Mouse (Mus musculus): Measurements from ENCODE around the gene Afap1. TPM values are rescaled to one million over a fixed set of nuclear protein-coding genes. Genes with fewer than 3 reads are reported as not detected.

The Afap1 gene
- 1 to 10 TPM; 7.4 to 8.3 TPM for total RNA-seq (2021)
- long read RNA-seq, experiment 1, result 0 reads
- long read RNA-seq, experiment 2, full-length matches to known transcripts, result 2 of 2 reads
- long read RNA-seq, experiment 2, partial matches to known transcripts, result 0 of 2 reads
- long read RNA-seq, experiment 2, other reads (novel, unspliced or antisense), result 0 of 2 reads

- peak; percentile 100 for DNase-seq
- TF ChIP-seq CTCF (IDR thresholded peaks at IDR 0.05), result no peak
- peak within 1 kb of the TSS; percentile 89 for H3K4me3 ChIP-seq
- intact Hi-C loops (cut with DNase I), result no loop called here
- H3K27ac ChIP-seq, result peak within 1 kb of the TSS; percentile 94
Measured at GRCm38 (mm10) chr5:35893093-35893804, at the start of gene Afap1. Afap1 (plus strand) TSS chr5:35893319.

DNA sequence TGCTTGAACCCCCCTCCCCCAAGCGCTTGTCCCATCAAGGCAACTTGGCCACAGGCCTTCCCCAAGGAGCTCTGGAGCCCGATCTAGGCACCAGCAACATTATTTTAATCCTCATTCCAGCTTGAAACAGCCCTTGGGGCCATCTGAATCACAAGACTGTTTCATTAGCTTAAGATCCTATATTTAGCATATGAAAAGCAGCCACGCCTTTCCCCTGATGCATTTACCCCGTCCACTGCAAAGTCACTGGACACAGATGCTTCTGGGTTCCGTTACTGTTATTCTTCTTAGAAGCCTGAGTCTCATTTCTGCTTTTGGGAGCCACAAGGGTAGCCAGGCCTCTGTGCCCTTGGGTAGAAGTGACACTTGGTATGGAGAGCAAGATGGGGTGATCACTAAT is 41.6 kb upstream of the Afap1 start:
- no peak for DNase-seq
- peak overlapping the region; percentile 38 for H3K27ac ChIP-seq
- H3K4me3 ChIP-seq, result no peak overlapping the region
- intact Hi-C loops (cut with DNase I), result loop anchor here (10.0 kb wide), 1 partner anchor 257 kb away; no protein-coding TSS in a partner anchor
- no peak for TF ChIP-seq CTCF (IDR thresholded peaks at IDR 0.05)

- intact Hi-C loops (cut with DNase I), result loop anchor here (10.0 kb wide), 1 partner anchor 259 kb away; no protein-coding TSS in a partner anchor
- no peak for TF ChIP-seq CTCF (IDR thresholded peaks at IDR 0.05)
- Histone ChIP-seq H3K4me3 (no peak overlapping the region), H3K27ac (no peak overlapping the region)
- DNase-seq, result no peak
Measured at GRCm38 (mm10) chr5:35853463-35853862, 39.7 kb upstream of the Afap1 start.

DNA sequence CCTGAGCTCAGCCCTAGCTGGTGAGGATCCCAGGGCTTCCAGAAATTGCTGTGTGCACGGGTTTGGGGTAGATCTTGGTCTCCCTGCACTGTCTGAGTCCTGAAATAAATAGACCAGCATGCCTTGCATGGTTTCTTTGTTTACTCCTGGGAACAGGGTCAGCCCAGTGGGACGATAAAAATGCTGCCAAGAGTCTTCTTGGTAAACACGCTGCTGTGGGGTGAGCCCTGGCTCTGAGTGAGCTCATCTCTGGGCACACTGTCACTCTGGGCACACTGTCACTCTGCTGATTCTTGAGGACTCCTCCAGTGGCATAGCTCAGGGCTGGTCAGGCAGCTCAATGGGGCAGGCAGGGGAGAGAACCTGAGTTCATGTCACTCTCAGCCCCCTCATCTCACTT is 36.9 kb upstream of the Afap1 start:
- peak; percentile 71 for DNase-seq
- H3K4me3 ChIP-seq, result no peak overlapping the region
- H3K27ac ChIP-seq, result peak overlapping the region; percentile 80
- intact Hi-C loops (cut with DNase I), result loop anchor here (5.0 to 10.0 kb wide), 2 partner anchors 154 to 261 kb away; no protein-coding TSS in a partner anchor
- TF ChIP-seq CTCF (IDR thresholded peaks at IDR 0.05), result no peak

GRCm38 (mm10) chr5:35858069-35858468 is 35.0 kb upstream of the Afap1 start:
- Histone ChIP-seq H3K27ac (0 out of 2 replicates have a peak overlapping the region, but pooled peaks have one; percentile 10), H3K4me3 (no peak overlapping the region)
- intact Hi-C loops (cut with DNase I), result loop anchor here (2.0 to 10.0 kb wide), 3 partner anchors 63 to 263 kb away; no protein-coding TSS in a partner anchor
- TF ChIP-seq CTCF (IDR thresholded peaks at IDR 0.05), result peak; percentile 85
- DNase-seq, result peak; percentile 75

GRCm38 (mm10) chr5:35861456-35861855 is 31.7 kb upstream of the Afap1 start:
- TF ChIP-seq CTCF (IDR thresholded peaks at IDR 0.05), result no peak
- peak; percentile 67 for DNase-seq
- Histone ChIP-seq H3K27ac (no peak overlapping the region), H3K4me3 (no peak overlapping the region)
- intact Hi-C loops (cut with DNase I), result no loop called here

DNA sequence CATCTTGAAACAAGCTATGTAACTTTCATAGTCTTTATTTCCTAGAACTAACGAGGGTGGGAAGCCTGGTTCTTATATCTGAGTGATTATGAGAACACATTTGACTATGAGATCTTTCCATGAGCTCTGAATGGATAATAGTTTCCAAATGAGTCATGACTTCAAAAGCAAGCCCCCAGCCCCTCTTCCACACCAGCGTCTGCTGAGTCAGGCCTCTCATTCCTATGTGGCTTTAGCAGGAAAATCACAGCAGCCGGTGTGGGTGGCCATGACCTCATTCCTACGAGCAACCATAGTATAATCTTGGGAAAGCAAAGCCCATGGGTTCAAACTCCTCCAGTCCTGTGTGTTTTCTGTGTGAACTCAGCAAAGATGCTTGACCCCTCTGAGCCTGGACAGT is 23.1 kb upstream of the Afap1 start:
- TF ChIP-seq CTCF (IDR thresholded peaks at IDR 0.05), result no peak
- intact Hi-C loops (cut with DNase I), result loop anchor here (5.0 kb wide), 1 partner anchor 102 kb away; no protein-coding TSS in a partner anchor
- DNase-seq, result no peak
- no peak overlapping the region for H3K27ac ChIP-seq
- no peak overlapping the region for H3K4me3 ChIP-seq

- TF ChIP-seq CTCF (IDR thresholded peaks at IDR 0.05), result peak; percentile 90
- no peak overlapping the region for H3K27ac ChIP-seq
- peak; percentile 77 for DNase-seq
- intact Hi-C loops (cut with DNase I), result loop anchor here (5.0 kb wide), 1 partner anchor 102 kb away; no protein-coding TSS in a partner anchor
- no peak overlapping the region for H3K4me3 ChIP-seq
Measured at GRCm38 (mm10) chr5:35870408-35871012, 22.6 kb upstream of the Afap1 start.

GRCm38 (mm10) chr5:35873382-35873781 is 19.7 kb upstream of the Afap1 start:
- no peak for DNase-seq
- no peak overlapping the region for H3K4me3 ChIP-seq
- H3K27ac ChIP-seq, result no peak overlapping the region
- no peak for TF ChIP-seq CTCF (IDR thresholded peaks at IDR 0.05)
- intact Hi-C loops (cut with DNase I), result loop anchor here (5.0 kb wide), 1 partner anchor 99 kb away; no protein-coding TSS in a partner anchor

- intact Hi-C loops (cut with DNase I), result no loop called here
- no peak for TF ChIP-seq CTCF (IDR thresholded peaks at IDR 0.05)
- Histone ChIP-seq H3K4me3 (peak overlapping the region; percentile 49), H3K27ac (peak overlapping the region; percentile 69)
- DNase-seq, result peak; percentile 79
Measured at GRCm38 (mm10) chr5:35876236-35876635, 16.9 kb upstream of the Afap1 start.

DNA sequence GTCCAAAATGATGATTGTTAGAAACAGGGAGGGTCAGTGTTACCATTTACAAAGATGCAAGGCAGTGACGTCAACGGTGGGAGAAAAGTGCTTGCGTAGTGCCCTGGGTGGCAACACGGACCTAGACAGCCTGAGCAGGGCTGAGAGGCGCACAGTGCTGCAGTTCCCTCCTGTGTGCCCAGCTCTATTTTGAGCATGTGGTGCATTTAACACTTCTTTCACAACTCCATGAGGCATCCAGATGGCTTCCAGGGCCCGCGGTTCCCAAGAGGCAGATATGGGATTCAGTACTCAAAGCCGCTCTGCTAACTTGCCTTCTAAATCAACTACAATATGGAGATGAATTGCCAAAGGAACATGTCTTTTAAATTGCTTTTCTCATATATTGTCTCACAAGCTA is 13.9 kb upstream of the Afap1 start:
- intact Hi-C loops (cut with DNase I), result no loop called here

GRCm38 (mm10) chr5:35882391-35882790 is 10.7 kb upstream of the Afap1 start:
- no peak for DNase-seq
- intact Hi-C loops (cut with DNase I), result no loop called here
- Histone ChIP-seq H3K27ac (no peak overlapping the region), H3K4me3 (no peak overlapping the region)
- TF ChIP-seq CTCF (IDR thresholded peaks at IDR 0.05), result no peak

More for the DNA sequence above, 13.9 kb upstream of the Afap1 start:
- peak overlapping the region; percentile 69 for H3K27ac ChIP-seq
- no peak overlapping the region for H3K4me3 ChIP-seq
- no peak for TF ChIP-seq CTCF (IDR thresholded peaks at IDR 0.05)
- DNase-seq, result peak; percentile 56

GRCm38 (mm10) chr5:35884262-35884661 is 8.9 kb upstream of the Afap1 start:
- intact Hi-C loops (cut with DNase I), result no loop called here
- DNase-seq, result peak; percentile 74
- peak; percentile 72 for TF ChIP-seq CTCF (IDR thresholded peaks at IDR 0.05)
- peak overlapping the region; percentile 67; the same call in 1 of the 2 replicates for H3K27ac ChIP-seq
- H3K4me3 ChIP-seq, result no peak overlapping the region
